Mouse (Mus musculus): ENCODE data around the gene Kdsr. TPM values are rescaled to one million over a fixed set of nuclear protein-coding genes. Genes with fewer than 3 reads are reported as not detected.

The Kdsr gene
- polyA plus RNA-seq, 1 experiment from 2014 or later, result 10.8 TPM

- H3K9ac ChIP-seq (ENCODE audit: low read depth, low read length), result no peak overlapping the region
- no peak for ATAC-seq
- TF ChIP-seq CTCF (IDR thresholded peaks at IDR 0.05; ENCODE audit: low read depth), result no peak
- no peak overlapping the region for H3K4me2 ChIP-seq (replicated peaks; ENCODE audit: low read depth)
- H3K36me3 ChIP-seq (ENCODE audit: control insufficient read depth, insufficient read depth), result no peaks in the 10 kb centered on the region
- H3K9me3 ChIP-seq (ENCODE audit: control insufficient read depth), result no peaks in the 10 kb centered on the region
- 89% methylated on average over 3 of the region's 3 CpGs for WGBS
- H3K4me1 ChIP-seq (replicated peaks; ENCODE audit: control insufficient read depth, insufficient read depth, low read length), result no peaks in the 10 kb centered on the region
- H3K27me3 ChIP-seq (replicated peaks; ENCODE audit: control insufficient read depth, insufficient read depth, low read length), result no peaks in the 10 kb centered on the region
- no peak overlapping the region for H3K4me3 ChIP-seq (ENCODE audit: low read depth, low read length)
- no peak overlapping the region for H3K27ac ChIP-seq (ENCODE audit: low read depth, low read length)
These were observed 76.7 kb downstream of the Kdsr start for GRCm38 (mm10) chr1:106682829-106683228.

DNA sequence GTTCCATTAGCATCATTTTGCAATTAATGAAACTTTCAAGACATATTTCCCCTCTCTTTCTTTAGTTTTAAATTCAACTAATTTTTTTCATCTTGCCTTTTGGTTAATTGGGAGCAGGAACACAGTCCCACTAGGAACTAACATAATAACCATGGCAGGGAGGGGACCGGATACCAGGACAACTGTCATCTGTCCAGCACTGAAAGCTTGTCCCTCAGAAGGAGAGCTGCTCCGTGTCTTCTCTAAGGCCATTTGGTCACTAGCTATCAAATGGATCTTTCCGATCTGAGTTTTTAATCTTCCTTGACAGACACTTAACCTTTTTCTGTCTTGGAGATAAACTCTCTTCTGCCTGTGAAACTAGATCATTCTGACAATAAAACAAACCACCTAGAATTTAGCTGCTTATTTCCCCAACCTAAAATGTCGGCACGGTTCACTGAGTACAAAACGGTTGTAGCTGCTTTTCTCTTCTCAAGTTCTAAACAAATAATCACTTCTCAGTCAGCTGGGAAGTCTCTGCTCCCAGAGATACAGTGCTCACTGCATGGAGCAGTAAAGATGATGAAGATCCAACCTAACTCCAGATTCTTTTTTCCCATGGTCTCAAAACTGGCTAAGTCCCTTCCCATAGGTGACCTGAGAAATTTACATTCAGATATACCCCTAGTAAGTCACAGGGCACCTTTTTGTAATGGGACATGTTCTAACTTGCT lies 79.6 kb downstream of the Kdsr start:
- no peak for TF ChIP-seq CTCF (IDR thresholded peaks at IDR 0.05; ENCODE audit: low read depth)
- H3K4me1 ChIP-seq (replicated peaks; ENCODE audit: control insufficient read depth, insufficient read depth, low read length), result no peaks in the 10 kb centered on the region
- no peak overlapping the region for H3K4me2 ChIP-seq (replicated peaks; ENCODE audit: low read depth)
- H3K27me3 ChIP-seq (replicated peaks; ENCODE audit: control insufficient read depth, insufficient read depth, low read length), result no peaks in the 10 kb centered on the region
- no peaks in the 10 kb centered on the region for H3K9me3 ChIP-seq (ENCODE audit: control insufficient read depth)
- WGBS, result 72% methylated on average over 6 of the region's 6 CpGs
- no peaks in the 10 kb centered on the region for H3K36me3 ChIP-seq (ENCODE audit: control insufficient read depth, insufficient read depth)
- no peak overlapping the region for H3K27ac ChIP-seq (ENCODE audit: low read depth, low read length)
- no peak overlapping the region for H3K4me3 ChIP-seq (ENCODE audit: low read depth, low read length)
- H3K9ac ChIP-seq (ENCODE audit: low read depth, low read length), result no peak overlapping the region
- no peak for ATAC-seq

DNA sequence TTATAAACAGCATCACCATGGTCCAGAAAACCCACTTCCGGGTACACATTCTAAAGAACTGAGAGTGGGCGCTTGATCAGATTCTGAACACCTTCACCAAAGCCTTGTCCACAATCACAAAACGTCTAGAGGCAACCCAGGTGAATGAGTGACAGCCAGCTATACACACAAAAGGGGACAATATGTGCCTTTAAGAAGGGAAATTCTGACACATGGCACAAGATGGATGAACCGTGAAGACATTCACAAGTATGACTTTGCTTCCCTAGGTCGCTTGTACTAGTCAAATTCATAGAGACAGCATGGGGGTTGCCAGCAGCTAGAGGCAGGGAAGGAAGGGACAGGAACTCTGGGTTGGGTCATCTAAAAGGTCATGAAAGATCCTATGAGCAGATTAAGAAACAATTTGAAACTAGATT lies 81.5 kb downstream of the Kdsr start:
- H3K4me2 ChIP-seq (replicated peaks; ENCODE audit: low read depth), result no peak overlapping the region
- no peaks in the 10 kb centered on the region for H3K9me3 ChIP-seq (ENCODE audit: control insufficient read depth)
- ATAC-seq, result no peak
- H3K36me3 ChIP-seq (ENCODE audit: control insufficient read depth, insufficient read depth), result no peaks in the 10 kb centered on the region
- H3K9ac ChIP-seq (ENCODE audit: low read depth, low read length), result no peak overlapping the region
- H3K27me3 ChIP-seq (replicated peaks; ENCODE audit: control insufficient read depth, insufficient read depth, low read length), result no peaks in the 10 kb centered on the region
- H3K27ac ChIP-seq (ENCODE audit: low read depth, low read length), result no peak overlapping the region
- H3K4me3 ChIP-seq (ENCODE audit: low read depth, low read length), result no peak overlapping the region
- H3K4me1 ChIP-seq (replicated peaks; ENCODE audit: control insufficient read depth, insufficient read depth, low read length), result no peaks in the 10 kb centered on the region
- no peak for TF ChIP-seq CTCF (IDR thresholded peaks at IDR 0.05; ENCODE audit: low read depth)
- WGBS, result 80% methylated on average over 5 of the region's 5 CpGs

Other genes with a start within 250 kb of the Kdsr start
- gene Bcl2, start 45.5 kb downstream of the Kdsr start, polyA plus RNA-seq (2015; fragmentation: Nextera tagmentation; extraction: Ambion mirVana), result 3.4 and 3.9 TPM in 2 replicates
- gene Vps4b, start 37.0 kb upstream of the Kdsr start, polyA plus RNA-seq (2015; fragmentation: Nextera tagmentation; extraction: Ambion mirVana), result 60.9 and 61.1 TPM in 2 replicates
- 0.38 and 0.75 TPM in 2 replicates for gene Serpinb5, start 101.4 kb upstream of the Kdsr start, polyA plus RNA-seq (2015; fragmentation: Nextera tagmentation; extraction: Ambion mirVana)
- not detected in 2 replicates for gene Serpinb12, start 174.7 kb upstream of the Kdsr start, polyA plus RNA-seq (2015; fragmentation: Nextera tagmentation; extraction: Ambion mirVana)
- not detected in 2 replicates for gene Serpinb13, start 221.3 kb upstream of the Kdsr start, polyA plus RNA-seq (2015; fragmentation: Nextera tagmentation; extraction: Ambion mirVana)

All from intestine, postnatal 0 days (tissue).